Mouse (Mus musculus) myocyte (in vitro differentiated cells): ENCODE results near the gene Cox8a. TPM values are rescaled to one million over a fixed set of nuclear protein-coding genes. Genes with fewer than 3 reads are reported as not detected.

Experiments
- H3K27me3 ChIP-seq: one replicate; pipeline ENCODE4 v1.6.1; 2011; ENCODE audit not compliant: control insufficient read depth, insufficient read depth, insufficient read length
- H3K36me3 ChIP-seq: one replicate; pipeline ENCODE4 v1.6.1; 2011; ENCODE audit not compliant: control insufficient read depth, insufficient read depth
- H3K4me2 ChIP-seq: one replicate; pipeline ENCODE4 v1.6.1; 2011; ENCODE audit warnings: low read depth, control low read depth
- H3K4me3 ChIP-seq: one replicate; pipeline ENCODE4 v1.5.1; 2011; ENCODE audit warnings: mild to moderate bottlenecking, control low read depth, moderate library complexity
- H3K79me2 ChIP-seq: one replicate; pipeline ENCODE4 v1.6.1; 2011; ENCODE audit not compliant: control insufficient read depth, insufficient read depth
- H3ac ChIP-seq: one replicate; pipeline ENCODE4 v1.6.1; 2011; ENCODE audit not compliant: control insufficient read depth, insufficient read length
- CEBPB ChIP-seq: IDR thresholded peaks from 2 replicates; pipeline ENCODE4 v1.6.1; 2011; ENCODE audit warnings: mild to moderate bottlenecking, moderate library complexity; ENCODE audit not compliant: poor library complexity, insufficient read depth, severe bottlenecking
- E2F4 ChIP-seq: IDR thresholded peaks from one replicate; pipeline ENCODE4 v1.6.1; 2011; ENCODE audit warnings: mild to moderate bottlenecking, control low read depth, moderate library complexity; ENCODE audit not compliant: insufficient read depth
- MAX ChIP-seq: IDR thresholded peaks from one replicate; pipeline ENCODE4 v1.6.1; 2011; ENCODE audit warnings: low read depth, mild to moderate bottlenecking, control low read depth
- MYOD1 ChIP-seq, 3 experiments: IDR thresholded peaks; one replicate each; pipeline ENCODE4 v1.6.1; 2011; ENCODE audit warnings: control low read depth in 2 of 3, low read depth in 2 of 3, mild to moderate bottlenecking in 2 of 3, moderate library complexity in 1 of 3; ENCODE audit not compliant: insufficient read length in 2 of 3, control insufficient read depth in 1 of 3
- MYOG ChIP-seq, 3 experiments: IDR thresholded peaks; one replicate each; pipeline ENCODE4 v1.6.1; 2011; ENCODE audit warnings: control low read depth in 2 of 3, low read depth in 2 of 3, mild to moderate bottlenecking in 2 of 3; ENCODE audit not compliant: insufficient read length in 2 of 3, control insufficient read depth in 1 of 3, insufficient read depth in 1 of 3
- POLR2A ChIP-seq: IDR thresholded peaks from one replicate; pipeline ENCODE4 v1.6.1; 2011; ENCODE audit warnings: low read depth, mild to moderate bottlenecking, control low read depth, moderate library complexity; ENCODE audit not compliant: insufficient read length
- POLR2AphosphoS2 ChIP-seq: IDR thresholded peaks from one replicate; pipeline ENCODE4 v1.6.1; 2011; ENCODE audit warnings: low read depth, control low read depth; ENCODE audit not compliant: insufficient read length
- REST ChIP-seq: IDR thresholded peaks from one replicate; pipeline ENCODE4 v1.6.1; 2011; ENCODE audit warnings: mild to moderate bottlenecking, control low read depth, moderate library complexity; ENCODE audit not compliant: insufficient read depth, insufficient read length
- SRF ChIP-seq: IDR thresholded peaks from one replicate; pipeline ENCODE4 v1.6.1; 2011; ENCODE audit warnings: low read depth; ENCODE audit not compliant: control insufficient read depth, insufficient read length
- TCF12 ChIP-seq: IDR thresholded peaks from one replicate; pipeline ENCODE4 v1.6.1; 2011; ENCODE audit warnings: mild to moderate bottlenecking, control low read depth; ENCODE audit not compliant: poor library complexity, insufficient read depth, severe bottlenecking
- TCF3 ChIP-seq: IDR thresholded peaks from one replicate; pipeline ENCODE4 v1.6.1; 2011; ENCODE audit warnings: low read depth, control low read depth; ENCODE audit not compliant: insufficient read length
- USF1 ChIP-seq: IDR thresholded peaks from one replicate; pipeline ENCODE4 v1.6.1; 2011; ENCODE audit warnings: low read depth, mild to moderate bottlenecking, control low read depth, moderate library complexity
- polyA plus RNA-seq: library from polyadenylated mRNA; unstranded; fragments of >200 nt; fragmentation: generic; extraction: Trizol; gene quantifications from one replicate; pipeline ENCODE4 v1.2.1, GENCODE M21; 2012; ENCODE audit warnings: missing spikeins

The Cox8a gene
- polyA plus RNA-seq, 1 experiment: 1,011 TPM

- Histone ChIP-seq H3K79me2 (no peaks in the 10 kb centered on the region), H3ac (no peak overlapping the region), H3K4me2 (no peak overlapping the region), H3K36me3 (no peaks in the 10 kb centered on the region), H3K27me3 (no peaks in the 10 kb centered on the region), H3K4me3 (no peak overlapping the region)
- no peak for TF ChIP-seq MYOG (IDR thresholded peaks at IDR 0.05; ENCODE audit: control insufficient read depth in 1 of 3, insufficient read depth in 1 of 3, insufficient read length in 2 of 3, low read depth in 2 of 3)
- no peak for TF ChIP-seq USF1
- TF ChIP-seq E2F4: no peak
- no peak for TF ChIP-seq POLR2AphosphoS2
- TF ChIP-seq TCF12: no peak
- no peak for TF ChIP-seq POLR2A
- no peak for TF ChIP-seq CEBPB
- no peak for TF ChIP-seq REST
- no peak for TF ChIP-seq SRF
- no peak for TF ChIP-seq MAX
- no peak for TF ChIP-seq MYOD1 (IDR thresholded peaks at IDR 0.05; ENCODE audit: control insufficient read depth in 1 of 3, insufficient read length in 2 of 3, low read depth in 2 of 3)
- no peak for TF ChIP-seq TCF3
Measured at GRCm38 (mm10) chr19:7183419-7183818, 34.0 kb downstream of the Cox8a start.

GRCm38 (mm10) chr19:7182273-7182949, 35.0 kb downstream of the Cox8a start:
- Histone ChIP-seq H3K79me2 (no peaks in the 10 kb centered on the region), H3ac (no peak overlapping the region), H3K27me3 (no peaks in the 10 kb centered on the region), H3K4me3 (no peak overlapping the region), H3K4me2 (no peak overlapping the region), H3K36me3 (no peaks in the 10 kb centered on the region)
- TF ChIP-seq CEBPB (no peak), TCF3 (no peak), E2F4 (no peak), MYOD1 (IDR thresholded peaks at IDR 0.05; ENCODE audit: control insufficient read depth in 1 of 3, insufficient read length in 2 of 3, low read depth in 2 of 3) (no peak), USF1 (no peak)

GRCm38 (mm10) chr19:7181496-7181895, 35.9 kb downstream of the Cox8a start:
- TF ChIP-seq TCF12: no peak
- TF ChIP-seq MAX: no peak
- TF ChIP-seq REST: no peak
- TF ChIP-seq TCF3: no peak
- no peak for TF ChIP-seq CEBPB
- TF ChIP-seq USF1: no peak
- no peak for TF ChIP-seq POLR2AphosphoS2
- no peak for TF ChIP-seq SRF
- no peak for TF ChIP-seq MYOG (IDR thresholded peaks at IDR 0.05; ENCODE audit: control insufficient read depth in 1 of 3, insufficient read depth in 1 of 3, insufficient read length in 2 of 3, low read depth in 2 of 3)
- Histone ChIP-seq H3K36me3 (no peaks in the 10 kb centered on the region), H3K4me2 (no peak overlapping the region), H3K4me3 (no peak overlapping the region), H3K27me3 (no peaks in the 10 kb centered on the region), H3K79me2 (no peaks in the 10 kb centered on the region), H3ac (no peak overlapping the region)

- Histone ChIP-seq H3ac (no peak overlapping the region), H3K4me2 (no peak overlapping the region), H3K36me3 (no peaks in the 10 kb centered on the region), H3K4me3 (no peak overlapping the region), H3K27me3 (no peaks in the 10 kb centered on the region), H3K79me2 (no peaks in the 10 kb centered on the region)
- TF ChIP-seq USF1 (no peak), CEBPB (no peak), MAX (no peak), TCF3 (no peak), TCF12 (no peak), MYOD1 (IDR thresholded peaks at IDR 0.05; ENCODE audit: control insufficient read depth in 1 of 3, insufficient read length in 2 of 3, low read depth in 2 of 3) (no peak), MYOG (IDR thresholded peaks at IDR 0.05; ENCODE audit: control insufficient read depth in 1 of 3, insufficient read depth in 1 of 3, insufficient read length in 2 of 3, low read depth in 2 of 3) (no peak), E2F4 (no peak), REST (no peak), POLR2A (no peak), SRF (no peak), POLR2AphosphoS2 (no peak)
Measured at GRCm38 (mm10) chr19:7180756-7181405, 36.5 kb downstream of the Cox8a start.
